Mouse (Mus musculus) bone marrow, adult 2 months (tissue): Measurements from ENCODE around the gene Ipo13.

Experiments
- CTCF ChIP-seq: fragments of 200-500 bp; IDR thresholded peaks from 2 replicates; pipeline ENCODE4 v1.5.1; 2011; ENCODE audit warnings: low read length, control low read depth; ENCODE audit not compliant: control insufficient read depth, insufficient read depth
- POLR2A ChIP-seq: fragments of 200-500 bp; IDR thresholded peaks from 2 replicates; pipeline ENCODE4 v1.6.1; 2011; ENCODE audit warnings: low read depth, mild to moderate bottlenecking, control low read depth, low read length, borderline replicate concordance; ENCODE audit not compliant: control insufficient read depth

- TF ChIP-seq POLR2A (no peak), CTCF (no peak)
These were observed 8.6 kb downstream of the Ipo13 start for GRCm38 (mm10) chr4:117906196-117906595.
